ENCODE assay signal across 13 mouse cellular contexts in genomic region chr4:97193176-97193575, GRCm38 (mm10). TPM values are rescaled to one million over a fixed set of nuclear protein-coding genes. Genes with fewer than 3 reads are reported as not detected.
DNase-seq lines count a peak whose midpoint lies in the region; ATAC-seq lines count a peak whose summit lies in the region.
"Had no signal": no experiment of that assay in that cellular context is flagged by ENCODE, and none has a peak within 500 bp of the region (broad histone marks: within the 10 kb centered on the region; RNA-seq: fewer than 3 reads in every experiment).

No protein-coding gene starts in this region.

- no peak overlapping the region for H3K4me3 ChIP-seq in neural tube, embryonic 12.5 days
- H3K4me3 ChIP-seq in neural tube, embryonic 15.5 days (replicated peaks): no peak overlapping the region
- H3K4me3 ChIP-seq: heart, embryonic 15.5 days; limb, embryonic 15.5 days had no signal

- H3K4me2 ChIP-seq in neural tube, embryonic 12.5 days (replicated peaks): no peak overlapping the region
- no peak overlapping the region for H3K4me2 ChIP-seq in neural tube, embryonic 15.5 days
- H3K4me2 ChIP-seq: heart, embryonic 15.5 days; limb, embryonic 15.5 days had no signal

- peak; percentile 69 for ATAC-seq in neural tube, embryonic 12.5 days (ENCODE audit: low FRiP score, low read depth)
- no peak for ATAC-seq in neural tube, embryonic 15.5 days (ENCODE audit: low FRiP score)

- DNase-seq in adrenal gland, adult 8-10 months: peak; percentile 3
- DNase-seq in adrenal gland, adult 18-20 months (ENCODE audit: low spot score in 2 of 2): no peak
- peak; percentile 28 for DNase-seq in layer of hippocampus, adult 9-11 months
- DNase-seq in ovary, postnatal 36 days (ENCODE audit: low spot score): peak; percentile 3
- DNase-seq in spleen, postnatal 4 days (ENCODE audit: low spot score in 2 of 2): no peak
- DNase-seq in cerebellum, postnatal 25 days: no peak
- DNase-seq: thymus, postnatal 36 days had no signal

- no peak overlapping the region for H3K27ac ChIP-seq in neural tube, embryonic 12.5 days
- no peak overlapping the region for H3K27ac ChIP-seq in neural tube, embryonic 15.5 days (replicated peaks)
- H3K27ac ChIP-seq: heart, embryonic 15.5 days; limb, embryonic 15.5 days had no signal

- no peaks in the 10 kb centered on the region for H3K36me3 ChIP-seq in neural tube, embryonic 12.5 days
- no peaks in the 10 kb centered on the region for H3K36me3 ChIP-seq in neural tube, embryonic 15.5 days
- H3K36me3 ChIP-seq: heart, embryonic 15.5 days; limb, embryonic 15.5 days had no signal

- H3K4me1 ChIP-seq in neural tube, embryonic 12.5 days: no peaks in the 10 kb centered on the region
- no peaks in the 10 kb centered on the region for H3K4me1 ChIP-seq in neural tube, embryonic 15.5 days
- H3K4me1 ChIP-seq: heart, embryonic 15.5 days; limb, embryonic 15.5 days had no signal

- no peak overlapping the region for H3K9ac ChIP-seq in neural tube, embryonic 12.5 days
- H3K9ac ChIP-seq in neural tube, embryonic 15.5 days (replicated peaks): no peak overlapping the region
- H3K9ac ChIP-seq: heart, embryonic 15.5 days; limb, embryonic 15.5 days had no signal

- WGBS in neural tube, embryonic 12.5 days: 20% methylated on average over 4 of the region's 4 CpGs
- 15% methylated on average over 4 of the region's 4 CpGs for WGBS in neural tube, embryonic 15.5 days

- no peaks in the 10 kb centered on the region for H3K27me3 ChIP-seq in neural tube, embryonic 12.5 days (replicated peaks)
- H3K27me3 ChIP-seq in neural tube, embryonic 15.5 days (replicated peaks): no peaks in the 10 kb centered on the region
- H3K27me3 ChIP-seq: heart, embryonic 15.5 days; limb, embryonic 15.5 days had no signal

- no peaks in the 10 kb centered on the region for H3K9me3 ChIP-seq in neural tube, embryonic 12.5 days
- no peaks in the 10 kb centered on the region for H3K9me3 ChIP-seq in neural tube, embryonic 15.5 days (replicated peaks)
- H3K9me3 ChIP-seq: heart, embryonic 15.5 days; limb, embryonic 15.5 days had no signal

RNA-seq across cellular contexts. Expression of gene Gm10192, which starts 10.2 kb away (rescaled TPM):
- total RNA-seq in adrenal gland, adult 8-10 months (2022): not detected
- total RNA-seq in adrenal gland, adult 18-20 months (2021): not detected
- not detected in 2 replicates for polyA plus RNA-seq in neural tube, embryonic 12.5 days (2016; fragmentation: Nextera tagmentation; extraction: Ambion mirVana)
- not detected in 2 replicates for polyA plus RNA-seq in neural tube, embryonic 15.5 days (2015; fragmentation: Nextera tagmentation; extraction: Ambion mirVana)
- total RNA-seq: common myeloid progenitor, adult 5-6 weeks; neutrophil, adult 5-6 weeks had no signal
- polyA plus RNA-seq: heart, embryonic 15.5 days; limb, embryonic 15.5 days had no signal

Comparison
In these comparisons a context has a peak if more than half of its experiments do, and no peak if none do; other contexts are left out.
1. DNase-seq: peak in adrenal gland, adult 8-10 months (single experiment), layer of hippocampus, adult 9-11 months (single experiment) and ovary, postnatal 36 days (single experiment); none in adrenal gland, adult 18-20 months (0 of 2), spleen, postnatal 4 days (0 of 2) and cerebellum, postnatal 25 days (0 of 2).